Mouse (Mus musculus) cerebellum, adult 11 months (tissue): ENCODE measurements around the gene Pgr15l.

Experiments
- DNase-seq: peaks from one replicate; pipeline ENCODE4 v3.0.0; 2022

The Pgr15l gene

DNA sequence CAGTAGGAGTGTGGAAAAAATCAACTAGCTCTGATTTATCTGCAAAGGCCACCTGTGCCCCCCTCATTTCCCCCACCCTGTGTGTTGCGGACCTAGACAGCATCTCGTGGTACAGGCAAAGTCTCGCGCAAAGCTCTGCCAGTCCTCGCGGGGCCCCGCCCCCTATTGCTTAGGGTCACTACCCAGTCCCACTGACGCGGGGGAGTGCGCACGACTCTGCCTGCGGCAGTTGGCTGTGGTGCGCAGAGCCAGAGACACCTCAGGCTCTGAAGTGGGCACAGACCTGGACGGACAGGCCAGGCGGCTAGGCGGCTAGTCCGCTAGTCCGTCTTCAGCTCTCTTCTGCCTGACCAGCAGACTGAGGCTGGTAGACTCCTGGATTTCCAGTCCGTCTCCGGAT lies at the start of gene Pgr15l:
TSS of gene Pgr15l (plus strand) at position 228 of the 400 bp plus-strand sequence.
- no peak for DNase-seq

DNA sequence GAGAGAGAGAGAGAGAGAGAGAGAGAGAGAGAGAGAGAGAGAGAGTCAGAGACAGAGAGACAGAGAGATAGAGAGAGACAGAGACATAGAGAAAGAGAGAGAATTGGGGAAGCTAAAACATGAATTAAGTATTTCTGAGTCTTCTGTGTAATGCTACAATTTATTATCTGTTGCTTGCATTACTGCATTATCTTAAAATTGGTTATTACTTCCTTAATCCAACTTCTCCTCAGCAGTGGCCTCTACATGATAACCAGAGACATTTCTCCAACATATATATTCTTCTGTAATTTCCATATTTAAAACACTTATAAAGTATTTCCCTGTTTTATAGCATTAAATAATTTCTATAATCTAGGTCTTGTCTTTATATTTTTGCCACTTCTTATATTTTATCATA lies 44.9 kb upstream of the Pgr15l start:
- no peak for DNase-seq

DNA sequence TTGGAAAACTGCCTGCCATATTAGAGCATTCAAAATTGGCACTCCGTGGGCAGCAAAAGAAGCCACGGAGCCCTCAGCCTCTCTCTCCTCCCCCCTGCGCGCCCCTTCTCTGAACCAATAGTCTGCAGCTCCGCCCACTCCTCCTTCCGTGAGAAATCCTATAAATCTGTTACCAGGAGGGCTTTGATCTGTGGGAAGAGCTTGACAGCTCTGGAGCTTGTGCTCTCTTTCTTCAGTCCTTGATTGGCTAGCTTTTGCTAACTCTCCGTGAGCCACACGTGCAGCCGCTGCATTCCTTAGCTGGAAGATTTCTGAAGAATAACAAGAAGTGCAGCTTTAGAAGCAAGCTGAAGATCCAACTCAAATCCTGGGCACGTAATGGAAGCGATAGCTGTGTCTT lies 2.6 kb upstream of the Pgr15l start:
- DNase-seq: no peak
